Comparison of ENCODE assay signal across 23 mouse cellular contexts in the genomic region with DNA sequence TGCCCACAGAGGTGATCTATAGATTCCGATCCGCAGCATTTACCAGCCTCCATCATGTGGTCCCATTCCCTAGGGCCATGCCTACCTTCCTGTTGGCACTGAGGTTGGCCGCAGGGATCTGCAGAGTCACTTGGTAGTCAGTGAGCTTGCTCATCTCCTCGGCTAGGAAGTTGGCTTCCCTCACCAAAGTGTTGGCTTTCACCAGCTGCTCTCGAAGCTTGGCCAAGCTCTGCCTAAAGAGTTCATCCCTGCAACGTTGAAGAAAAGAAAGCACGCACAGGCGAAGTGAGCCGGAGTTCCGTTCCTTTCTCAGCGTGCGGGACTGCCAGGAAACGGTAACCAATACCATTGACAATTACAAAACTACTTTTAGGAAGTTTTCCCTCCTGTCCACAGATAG.
"Had no signal": no experiment of that assay in that cellular context is flagged by ENCODE, and none has a peak within 500 bp of the region (broad histone marks: within the 10 kb centered on the region; RNA-seq: fewer than 3 reads in every experiment).

No protein-coding gene starts in this region.

- H3K9ac ChIP-seq: limb, embryonic 13.5 days; liver, embryonic 12.5 days; liver, embryonic 15.5 days; lung, embryonic 15.5 days; midbrain, embryonic 13.5 days; neural tube, embryonic 13.5 days had no signal

- H3K4me2 ChIP-seq: limb, embryonic 13.5 days; liver, embryonic 12.5 days; liver, embryonic 15.5 days; lung, embryonic 15.5 days; midbrain, embryonic 13.5 days; neural tube, embryonic 13.5 days had no signal

- H3K27ac ChIP-seq: limb, embryonic 10.5 days; limb, embryonic 13.5 days; liver, embryonic 12.5 days; liver, embryonic 15.5 days; lung, embryonic 15.5 days; midbrain, embryonic 10.5 days; midbrain, embryonic 13.5 days; neural tube, embryonic 13.5 days; stomach, postnatal 0 days had no signal

- ATAC-seq: liver, embryonic 12.5 days; midbrain, embryonic 13.5 days; midbrain, embryonic 16.5 days had no signal

- H3K9me3 ChIP-seq: limb, embryonic 10.5 days; limb, embryonic 13.5 days; liver, embryonic 12.5 days; liver, embryonic 15.5 days; lung, embryonic 15.5 days; megakaryocyte, embryonic 14.5 days; midbrain, embryonic 10.5 days; midbrain, embryonic 13.5 days; neural tube, embryonic 13.5 days had no signal

- H3K4me1 ChIP-seq: limb, embryonic 10.5 days; limb, embryonic 13.5 days; liver, embryonic 12.5 days; liver, embryonic 15.5 days; lung, embryonic 15.5 days; midbrain, embryonic 10.5 days; midbrain, embryonic 13.5 days; neural tube, embryonic 13.5 days had no signal

- H3K27me3 ChIP-seq: limb, embryonic 13.5 days; liver, embryonic 12.5 days; liver, embryonic 15.5 days; lung, embryonic 15.5 days; megakaryocyte, embryonic 14.5 days; midbrain, embryonic 13.5 days; neural tube, embryonic 13.5 days had no signal

- H3K4me3 ChIP-seq: limb, embryonic 10.5 days; limb, embryonic 13.5 days; liver, embryonic 12.5 days; liver, embryonic 15.5 days; lung, embryonic 15.5 days; megakaryocyte, embryonic 14.5 days; midbrain, embryonic 10.5 days; midbrain, embryonic 13.5 days; myocyte; neural tube, embryonic 13.5 days had no signal

- DNase-seq: kidney, postnatal 14 days; kidney, postnatal 4 days; layer of hippocampus, adult 9-11 months; liver; lung, adult 18-20 months; lung, postnatal 10 days; lung, postnatal 36 days; retina, postnatal 1 day; right cerebral cortex, postnatal 25 days; thymus, adult 2 months; thymus, postnatal 25 days had no signal
